Mouse (Mus musculus) bone marrow macrophage, adult 2 months (primary cell): ENCODE measurements around the gene Fbxo6.

Source experiments
- CTCF ChIP-seq: IDR thresholded peaks from 2 replicates; pipeline ENCODE4 v1.5.1; 2012; ENCODE audit warnings: low read depth, mild to moderate bottlenecking, low read length, moderate library complexity
- POLR2A ChIP-seq: IDR thresholded peaks from 2 replicates; pipeline ENCODE4 v1.6.1; 2012; ENCODE audit warnings: mild to moderate bottlenecking, low read depth, low read length, borderline replicate concordance

GRCm38 (mm10) chr4:148107621-148108291 is 44.2 kb downstream of the Fbxo6 start:
- TF ChIP-seq POLR2A (no peak), CTCF (no peak)
